Mouse (Mus musculus): Measurements from ENCODE around the gene Cdk5rap2. TPM values are rescaled to one million over a fixed set of nuclear protein-coding genes. Genes with fewer than 3 reads are reported as not detected.
A peak's percentile ranks its signal among the peaks of the same experiment; 100 is the strongest.

Cdk5rap2 gene
- polyA plus RNA-seq, 1 experiment from 2014 or later = 21.0 TPM

DNA sequence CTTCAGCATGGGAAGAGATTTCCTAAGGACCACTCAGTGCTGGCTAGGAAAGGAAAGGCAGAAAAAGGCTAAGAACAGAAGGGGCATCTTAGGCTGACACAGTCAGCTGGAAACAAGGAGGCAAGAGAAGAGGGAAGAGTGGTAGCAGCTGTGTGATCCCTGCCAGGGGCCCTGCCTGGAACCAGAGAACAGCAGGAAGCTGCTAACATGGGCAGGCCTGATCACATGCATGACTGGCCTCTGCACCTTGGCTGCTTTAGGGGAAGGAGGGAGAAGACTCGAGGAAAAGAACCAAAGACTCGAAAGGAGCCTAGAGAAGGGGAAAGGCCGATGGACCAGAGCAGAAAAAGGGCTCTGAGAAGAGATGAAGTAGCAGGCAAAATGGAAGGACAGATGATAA lies 188.4 kb downstream of the Cdk5rap2 start:
- no peak for ATAC-seq (ENCODE audit: insufficient read depth, low FRiP score, low read depth)
- WGBS = 58% methylated on average over 3 of the region's 3 CpGs
- Histone ChIP-seq H3K4me2 (no peak overlapping the region), H3K4me3 (replicated peaks) (no peak overlapping the region), H3K4me1 (no peaks in the 10 kb centered on the region), H3K36me3 (no peaks in the 10 kb centered on the region), H3K9ac (no peak overlapping the region), H3K27ac (no peak overlapping the region), H3K27me3 (replicated peaks) (no peaks in the 10 kb centered on the region), H3K9me3 (no peaks in the 10 kb centered on the region)

DNA sequence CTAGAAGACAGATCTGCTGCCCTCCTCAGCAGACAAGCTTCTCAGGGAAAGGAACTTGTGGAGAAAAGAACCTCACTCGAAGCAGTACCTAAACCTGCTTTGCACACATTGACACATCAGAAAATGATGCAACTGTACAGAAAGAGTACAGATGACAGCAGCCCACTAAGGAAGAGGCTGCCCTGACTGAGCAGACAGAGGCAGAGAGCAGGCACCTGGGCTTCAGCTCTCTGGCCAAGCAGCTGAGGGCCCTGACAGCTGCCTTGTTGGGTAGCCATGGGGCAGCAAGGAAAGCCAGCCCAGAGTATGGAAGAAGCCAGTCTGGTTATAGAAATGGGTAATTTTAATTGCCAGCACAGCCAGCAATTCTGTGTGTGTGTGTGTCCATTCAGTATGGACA lies 188.9 kb downstream of the Cdk5rap2 start:
- Histone ChIP-seq H3K9ac (no peak overlapping the region), H3K9me3 (no peaks in the 10 kb centered on the region), H3K27ac (no peak overlapping the region), H3K4me2 (no peak overlapping the region), H3K4me3 (replicated peaks) (no peak overlapping the region), H3K27me3 (replicated peaks) (no peaks in the 10 kb centered on the region), H3K36me3 (no peaks in the 10 kb centered on the region), H3K4me1 (no peaks in the 10 kb centered on the region)
- ATAC-seq (ENCODE audit: insufficient read depth, low FRiP score, low read depth) = no peak
- 84% methylated on average over 1 of the region's 1 CpGs for WGBS

DNA sequence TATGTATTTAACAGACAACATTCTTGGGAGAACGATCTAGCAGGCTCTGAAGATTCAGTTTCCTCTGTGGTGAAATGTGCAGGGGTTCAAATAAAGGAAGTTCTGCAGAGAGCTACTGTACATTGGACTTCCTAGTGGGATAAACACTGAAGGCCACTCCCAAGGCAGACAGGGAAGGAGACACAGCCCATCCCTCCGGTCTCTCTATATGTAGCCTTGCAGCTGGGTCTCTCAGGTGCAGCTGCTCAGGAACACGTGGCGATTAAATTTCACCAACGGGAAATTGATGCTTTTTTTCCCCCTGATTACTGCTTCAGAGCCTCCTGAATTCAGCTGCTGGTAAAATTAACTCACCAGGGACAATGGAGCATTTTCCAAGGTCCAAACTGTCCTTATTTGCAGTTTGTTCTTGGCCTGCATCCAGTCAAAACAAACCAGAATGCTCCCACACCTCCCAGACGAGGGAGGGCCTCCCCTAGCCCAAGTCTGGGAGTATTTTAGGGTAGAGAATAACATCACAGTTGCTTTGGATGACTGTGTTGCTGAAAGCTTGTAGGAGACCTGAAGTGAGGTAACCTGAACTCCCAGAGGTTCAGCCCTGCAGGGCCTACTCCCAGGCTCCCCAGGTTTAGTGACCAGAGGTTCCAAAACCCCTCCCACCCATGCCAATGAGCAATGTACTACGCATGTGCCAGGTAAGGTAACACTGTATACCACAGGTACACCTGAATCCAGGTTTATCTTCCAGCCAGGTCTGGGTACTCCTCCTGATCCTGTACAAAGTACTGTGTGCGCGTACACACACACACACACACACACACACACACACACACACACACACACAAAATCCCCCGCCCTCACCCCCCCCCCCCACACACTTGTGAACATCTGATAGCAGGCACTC lies 189.7 kb downstream of the Cdk5rap2 start:
- H3K9ac ChIP-seq = no peak overlapping the region
- ATAC-seq (ENCODE audit: insufficient read depth, low FRiP score, low read depth) = peak; percentile 30; the same call in 1 of the 2 replicates
- H3K4me3 ChIP-seq (replicated peaks) = no peak overlapping the region
- no peaks in the 10 kb centered on the region for H3K9me3 ChIP-seq
- 64% methylated on average over 10 of the region's 10 CpGs for WGBS
- no peak overlapping the region for H3K27ac ChIP-seq
- no peak overlapping the region for H3K4me2 ChIP-seq
- H3K4me1 ChIP-seq = no peaks in the 10 kb centered on the region
- no peaks in the 10 kb centered on the region for H3K36me3 ChIP-seq
- H3K27me3 ChIP-seq (replicated peaks) = no peaks in the 10 kb centered on the region

DNA sequence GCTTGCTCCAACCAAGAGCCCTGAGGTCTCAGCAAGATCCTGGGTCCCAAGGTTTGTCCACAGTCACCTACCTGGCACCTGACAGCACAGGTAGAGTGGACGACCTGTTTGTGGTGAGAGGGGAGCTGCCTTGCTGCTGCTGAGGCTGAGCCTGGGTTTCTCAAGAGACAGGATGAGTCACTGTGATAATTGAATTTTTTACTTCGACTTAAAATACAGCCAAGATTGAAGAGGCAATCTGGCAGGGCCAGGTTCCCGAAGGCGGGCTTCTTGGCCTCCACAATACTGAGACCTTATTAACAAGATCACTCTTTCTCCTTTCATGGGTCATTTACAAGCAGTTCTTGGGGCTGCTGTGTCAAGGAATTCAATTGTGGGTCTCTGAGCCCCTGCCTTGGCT lies 190.5 kb downstream of the Cdk5rap2 start:
- H3K27me3 ChIP-seq (replicated peaks) = no peaks in the 10 kb centered on the region
- no peaks in the 10 kb centered on the region for H3K36me3 ChIP-seq
- H3K9me3 ChIP-seq = no peaks in the 10 kb centered on the region
- H3K4me2 ChIP-seq = no peak overlapping the region
- H3K27ac ChIP-seq = no peak overlapping the region
- H3K9ac ChIP-seq = no peak overlapping the region
- no peak overlapping the region for H3K4me3 ChIP-seq (replicated peaks)
- no peaks in the 10 kb centered on the region for H3K4me1 ChIP-seq
- no peak for ATAC-seq (ENCODE audit: insufficient read depth, low FRiP score, low read depth)
- 81% methylated on average over 4 of the region's 4 CpGs for WGBS

DNA sequence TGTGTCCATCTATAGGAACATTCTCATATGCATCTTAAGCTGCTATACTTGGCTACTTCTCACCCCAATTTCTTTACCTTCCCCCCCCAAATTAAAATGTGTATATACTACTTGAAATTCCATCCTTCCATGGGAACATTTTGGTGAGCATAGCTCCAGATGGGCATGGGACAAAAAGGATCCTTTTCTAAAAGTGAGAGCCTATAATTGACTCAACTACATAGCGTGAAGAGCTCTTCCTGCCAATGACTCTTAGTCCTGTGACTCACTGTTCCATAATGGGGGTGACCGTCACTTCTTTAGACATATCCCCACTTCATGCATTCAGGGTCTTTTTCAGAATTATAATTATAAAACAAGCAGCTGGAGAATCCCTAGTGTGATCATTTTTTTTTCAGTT lies 224.3 kb downstream of the Cdk5rap2 start:
- Histone ChIP-seq H3K4me2 (no peak overlapping the region), H3K9ac (no peak overlapping the region), H3K27ac (no peak overlapping the region), H3K36me3 (no peaks in the 10 kb centered on the region), H3K27me3 (replicated peaks) (no peaks in the 10 kb centered on the region), H3K9me3 (no peaks in the 10 kb centered on the region), H3K4me1 (no peaks in the 10 kb centered on the region), H3K4me3 (replicated peaks) (no peak overlapping the region)
- no peak for ATAC-seq (ENCODE audit: insufficient read depth, low FRiP score, low read depth)
- 89% methylated on average over 2 of the region's 2 CpGs for WGBS

Other genes with a start within 250 kb of the Cdk5rap2 start
- 9.0 and 10.1 TPM in 2 replicates for gene Megf9, start 124.6 kb upstream of the Cdk5rap2 start, polyA plus RNA-seq (2015; fragmentation: Nextera tagmentation; extraction: Ambion mirVana)

All from stomach, embryonic 15.5 days (tissue).